Mouse (Mus musculus) ovary, postnatal 14 days (tissue): ENCODE results near the gene Zranb2.

Source experiments
- DNase-seq: peaks from one replicate; pipeline ENCODE4 v3.0.0; 2022; ENCODE audit warnings: low spot score

The Zranb2 gene

DNA sequence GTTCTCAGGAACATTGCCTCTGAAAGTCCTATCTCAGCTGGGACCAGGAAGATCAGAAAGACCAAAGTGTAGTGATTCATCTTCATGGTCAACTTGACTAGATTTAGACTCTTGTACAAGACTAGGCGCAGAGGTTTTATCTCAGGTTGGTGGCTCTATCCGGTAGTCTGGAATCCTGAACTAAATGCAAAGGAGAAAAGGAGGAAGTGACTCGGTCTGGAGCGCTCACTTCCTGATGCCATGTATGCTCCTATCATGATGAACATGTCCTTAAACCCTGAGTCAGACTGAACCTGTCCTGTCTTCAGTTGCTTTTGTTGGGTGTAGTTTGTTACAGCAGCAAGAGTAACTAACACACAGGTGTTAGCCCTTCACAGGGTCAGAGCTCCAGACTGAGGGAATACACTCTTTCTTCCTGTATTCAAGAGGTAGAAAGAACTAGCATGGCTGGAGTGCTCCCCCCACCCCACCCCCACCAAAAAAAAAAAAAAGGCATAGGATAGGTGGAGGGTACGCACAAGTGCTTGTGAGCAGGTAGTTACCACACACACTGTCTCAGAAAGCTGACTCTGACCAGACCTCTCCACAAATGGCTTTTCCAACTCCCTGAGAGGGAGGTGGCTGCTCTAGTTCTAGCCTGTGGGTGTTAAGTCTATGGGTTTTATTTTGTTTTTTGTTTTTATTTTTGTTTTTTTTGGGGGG lies 44.7 kb downstream of the Zranb2 start:
- no peak for DNase-seq

- DNase-seq = no peak
Observed at GRCm38 (mm10) chr3:157579376-157579775, 45.4 kb downstream of the Zranb2 start.

DNA sequence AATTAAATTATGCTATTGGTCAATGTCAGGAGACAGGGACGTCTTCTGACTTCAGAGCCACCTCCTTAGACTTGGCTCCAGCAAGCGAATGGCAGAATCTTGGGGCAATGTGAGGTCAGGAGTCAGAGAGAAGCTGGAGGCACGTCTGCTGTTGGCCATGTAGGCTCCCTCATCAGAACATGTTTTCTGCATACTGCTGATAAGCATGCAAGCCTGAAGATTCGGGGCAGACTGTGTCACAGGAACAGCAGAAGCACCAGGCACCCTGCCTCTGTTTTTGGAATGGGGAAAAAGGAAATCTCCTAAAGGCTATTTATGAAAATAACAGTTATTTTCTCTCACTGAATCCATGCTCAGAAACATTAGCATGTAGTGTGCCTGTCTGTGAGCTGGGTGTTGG lies 46.3 kb downstream of the Zranb2 start:
- DNase-seq = no peak

GRCm38 (mm10) chr3:157581755-157582154 lies 47.8 kb downstream of the Zranb2 start:
- no peak for DNase-seq

DNA sequence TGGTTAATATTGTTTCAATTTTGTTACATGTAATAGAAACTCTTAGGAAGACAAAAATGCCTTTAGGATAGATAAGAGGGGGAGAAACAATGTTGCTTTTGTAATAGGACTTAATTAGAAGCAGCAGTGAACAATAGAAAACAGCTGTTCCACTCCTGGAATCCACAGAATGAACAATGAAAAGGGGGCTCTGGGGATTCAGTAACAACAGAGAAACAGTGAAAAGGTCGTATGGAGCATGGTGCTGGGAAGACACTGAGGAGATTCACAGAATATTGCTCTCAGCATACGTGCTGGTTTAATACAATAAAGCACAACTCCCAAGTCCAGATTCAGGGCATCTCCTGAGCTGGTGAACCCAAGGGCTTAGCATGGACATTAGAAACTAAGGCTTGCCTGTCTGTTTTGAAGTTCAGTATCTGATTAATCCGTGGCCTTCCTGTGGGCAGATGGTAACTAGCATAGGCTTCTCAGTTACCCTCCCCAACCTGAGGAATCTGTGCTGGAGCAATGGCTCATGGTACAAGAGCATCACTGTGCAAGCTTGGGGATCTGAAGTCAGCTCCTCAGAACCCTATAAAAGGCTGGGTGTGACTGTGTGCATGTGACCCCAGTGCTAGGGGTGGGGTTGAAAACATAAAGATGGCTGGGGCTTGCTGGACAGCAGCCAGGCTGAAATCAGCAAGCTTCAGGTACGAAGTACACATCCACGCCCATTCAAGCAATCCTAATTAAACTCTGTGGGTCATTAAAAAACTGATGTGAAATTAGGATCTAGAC lies 48.9 kb downstream of the Zranb2 start:
- DNase-seq = no peak

DNA sequence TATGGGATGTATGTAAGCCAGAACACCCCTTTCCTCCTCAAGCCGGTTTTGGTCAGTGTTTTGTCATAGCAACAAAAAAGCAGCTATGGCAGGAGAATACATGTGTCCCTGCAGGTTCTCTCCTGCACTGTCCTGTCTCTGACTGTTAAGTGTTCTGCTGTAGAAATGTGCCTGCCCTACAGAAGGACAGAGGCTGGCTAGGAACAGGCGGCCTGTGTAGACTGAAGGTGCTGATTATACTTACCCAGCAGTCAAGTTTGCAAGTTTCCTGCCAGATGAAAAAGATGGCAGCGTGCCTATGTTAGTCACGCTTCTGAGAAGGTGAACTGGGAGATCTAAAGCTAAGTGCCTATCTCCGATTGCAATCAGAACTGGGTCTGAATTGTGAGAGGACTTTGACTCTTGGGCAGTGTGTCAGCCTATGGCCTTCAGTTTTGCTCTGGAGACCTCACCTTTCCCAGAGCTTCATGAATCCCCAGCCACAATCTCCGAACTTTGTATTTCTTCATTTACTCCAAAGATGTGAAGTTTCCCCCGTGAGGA lies 63.9 kb downstream of the Zranb2 start:
- no peak for DNase-seq
